ENCODE assay signal across 20 mouse cellular contexts in the genomic region with DNA sequence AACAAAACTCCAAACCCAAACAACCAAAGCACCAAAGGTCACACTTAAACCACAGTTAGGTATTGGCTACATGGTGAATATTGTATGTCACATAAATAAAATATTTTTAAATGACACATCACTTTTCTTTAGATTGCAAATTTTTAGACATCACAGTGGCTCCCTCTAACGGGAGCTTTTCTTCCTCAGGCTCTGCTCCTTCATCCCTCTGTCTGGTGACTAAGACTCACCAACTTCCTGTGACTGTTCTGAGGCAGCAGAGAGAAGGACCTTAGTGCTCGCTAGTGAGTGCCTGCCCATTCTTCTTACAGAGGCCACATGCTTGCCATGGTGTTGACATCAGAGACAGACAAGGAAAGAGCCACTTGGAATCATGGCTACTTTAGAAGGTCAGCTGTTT. TPM values are rescaled to one million over a fixed set of nuclear protein-coding genes. Genes with fewer than 3 reads are reported as not detected.
DNase-seq lines count a peak whose midpoint lies in the region; ATAC-seq and TF ChIP-seq lines count a peak whose summit lies in the region.
"Had no signal": no experiment of that assay in that cellular context is flagged by ENCODE, and none has a peak within 500 bp of the region (broad histone marks: within the 10 kb centered on the region; RNA-seq: fewer than 3 reads in every experiment).

No protein-coding gene starts in this region.

- TF ChIP-seq CTCF in spleen, adult 2 months (IDR thresholded peaks at IDR 0.05; ENCODE audit: extremely low read depth, insufficient read depth, insufficient read length, insufficient replicate concordance): no peak
- no peak for TF ChIP-seq CTCF in gastrocnemius, adult 2 months (IDR thresholded peaks at IDR 0.05)

- peak; percentile 25 for DNase-seq in layer of hippocampus, adult 9-11 months
- no peak for DNase-seq in layer of hippocampus, adult 8-10 months (ENCODE audit: low spot score in 2 of 2)
- DNase-seq in spleen, adult 2 months (ENCODE audit: low read depth in 1 of 2, low spot score in 2 of 2): no peak
- no peak for DNase-seq in spleen, adult 12 weeks (ENCODE audit: low spot score)
- no peak for DNase-seq in gastrocnemius, adult 2 months
- no peak for DNase-seq in hindbrain, embryonic 10.5 days (ENCODE audit: low spot score)
- DNase-seq: cerebellum, adult 11-12 months; cerebellum, postnatal 25 days; forebrain, postnatal 0 days; gastrocnemius, postnatal 10 days; heart, adult 2 months; liver, embryonic 13.5 days; right cerebral cortex, postnatal 4 days had no signal

- H3K4me3 ChIP-seq in spleen, adult 2 months (ENCODE audit: extremely low read depth, insufficient read depth, insufficient read length): no peak overlapping the region
- H3K4me3 ChIP-seq in gastrocnemius, adult 2 months: no peak overlapping the region
- no peak overlapping the region for H3K4me3 ChIP-seq in hindbrain, embryonic 10.5 days
- H3K4me3 ChIP-seq: embryonic facial prominence, embryonic 10.5 days; erythroblast, embryonic 14.5 days; heart, adult 2 months; heart, embryonic 15.5 days; limb, embryonic 10.5 days; liver, embryonic 13.5 days; lung, embryonic 15.5 days; neural tube, embryonic 13.5 days had no signal

- H3K27me3 ChIP-seq in spleen, adult 2 months (ENCODE audit: control insufficient read depth, insufficient read depth, low read length): no peaks in the 10 kb centered on the region
- H3K27me3 ChIP-seq in hindbrain, embryonic 10.5 days (ENCODE audit: insufficient read depth, poor library complexity, severe bottlenecking): no peaks in the 10 kb centered on the region
- H3K27me3 ChIP-seq: heart, embryonic 15.5 days; liver, embryonic 13.5 days; lung, embryonic 15.5 days; neural tube, embryonic 13.5 days had no signal

- no peaks in the 10 kb centered on the region for H3K9me3 ChIP-seq in hindbrain, embryonic 10.5 days
- H3K9me3 ChIP-seq: embryonic facial prominence, embryonic 10.5 days; heart, embryonic 15.5 days; limb, embryonic 10.5 days; liver, embryonic 13.5 days; lung, embryonic 15.5 days; neural tube, embryonic 13.5 days had no signal

- intact Hi-C loops in gastrocnemius, adult 2 months (cut with DNase I): no loop called here

- no peak for TF ChIP-seq POLR2A in spleen, adult 2 months (IDR thresholded peaks at IDR 0.05; ENCODE audit: low read depth, low read length)

- 0 out of 2 replicates have a peak overlapping the region, but pooled peaks have one; percentile 13 for H3K27ac ChIP-seq in spleen, adult 2 months (ENCODE audit: insufficient read depth, low read length)
- no peak overlapping the region for H3K27ac ChIP-seq in gastrocnemius, adult 2 months
- no peak overlapping the region for H3K27ac ChIP-seq in hindbrain, embryonic 10.5 days
- H3K27ac ChIP-seq: embryonic facial prominence, embryonic 10.5 days; heart, adult 2 months; heart, embryonic 15.5 days; limb, embryonic 10.5 days; liver, embryonic 13.5 days; lung, embryonic 15.5 days; neural tube, embryonic 13.5 days had no signal

- peaks cover 32% of the 10 kb centered on the region for H3K36me3 ChIP-seq in spleen, adult 2 months (ENCODE audit: control insufficient read depth, insufficient read depth, low read length)
- H3K36me3 ChIP-seq in hindbrain, embryonic 10.5 days: peaks cover 88% of the 10 kb centered on the region

- H3K4me1 ChIP-seq in spleen, adult 2 months (ENCODE audit: control insufficient read depth, insufficient read depth, insufficient read length): no peaks in the 10 kb centered on the region
- no peaks in the 10 kb centered on the region for H3K4me1 ChIP-seq in hindbrain, embryonic 10.5 days (replicated peaks)
- H3K4me1 ChIP-seq: embryonic facial prominence, embryonic 10.5 days; heart, embryonic 15.5 days; limb, embryonic 10.5 days; liver, embryonic 13.5 days; lung, embryonic 15.5 days; neural tube, embryonic 13.5 days had no signal

- WGBS in spleen, adult 2 months: 56% methylated on average over 2 of the region's 2 CpGs
- 80% methylated on average over 2 of the region's 2 CpGs for WGBS in hindbrain, embryonic 10.5 days

- ATAC-seq in granulocyte monocyte progenitor cell, adult 5-6 weeks (replicated peaks; ENCODE audit: poor library complexity, severe bottlenecking): peak; percentile 72
- ATAC-seq: forebrain, postnatal 0 days had no signal

RNA-seq across cellular contexts. Expression of a gene that starts 50.9 kb away (rescaled TPM):
- 10 to 100 TPM; 24.0 to 27.2 (median 24.9) TPM for total RNA-seq in layer of hippocampus, adult 8-10 months (2022)
- polyA plus RNA-seq in spleen, adult 2 months (2012; rRNA removed): 35.4 and 42.8 TPM in 2 replicates
- total RNA-seq in granulocyte monocyte progenitor cell, adult 5-6 weeks (2014; fragmentation: Nextera tagmentation): 38.7 and 56.9 TPM in 2 replicates
- 60.4 and 67.8 TPM in 2 replicates for total RNA-seq in granulocyte monocyte progenitor cell, adult 5-6 weeks (2017)
- 10 to 100 TPM; 29.9 to 32.2 TPM for total RNA-seq in gastrocnemius, adult 2 months (2021)
- 151 and 188 TPM in 2 replicates for polyA plus RNA-seq in hindbrain, embryonic 10.5 days (2016; fragmentation: Nextera tagmentation; extraction: Ambion mirVana)

RNA-seq across cellular contexts. Expression of a gene that starts 51.0 kb away (rescaled TPM):
- 100 to 1,000 TPM; 119 to 156 (median 140) TPM for total RNA-seq in layer of hippocampus, adult 8-10 months (2022)
- polyA plus RNA-seq in spleen, adult 2 months (2012; rRNA removed): 10.4 and 11.5 TPM in 2 replicates
- 40.0 and 48.2 TPM in 2 replicates for total RNA-seq in granulocyte monocyte progenitor cell, adult 5-6 weeks (2014; fragmentation: Nextera tagmentation)
- 21.6 and 23.6 TPM in 2 replicates for total RNA-seq in granulocyte monocyte progenitor cell, adult 5-6 weeks (2017)
- 10 to 100 TPM; 20.9 to 25.6 TPM for total RNA-seq in gastrocnemius, adult 2 months (2021)
- 14.3 and 15.3 TPM in 2 replicates for polyA plus RNA-seq in hindbrain, embryonic 10.5 days (2016; fragmentation: Nextera tagmentation; extraction: Ambion mirVana)
